Mouse (Mus musculus): ENCODE data around the gene Mmp7.

Gene Mmp7

GRCm38 (mm10) chr9:7691790-7692189 lies at the start of gene Mmp7:
Mmp7 (plus strand) TSS chr9:7692090.
- no peak for DNase-seq (ENCODE audit: extremely low read depth, insufficient read length, low spot score)

GRCm38 (mm10) chr9:7647901-7648300 lies 44.0 kb upstream of the Mmp7 start:
- DNase-seq (ENCODE audit: extremely low read depth, insufficient read length, low spot score): no peak

GRCm38 (mm10) chr9:7650397-7651180 lies 41.3 kb upstream of the Mmp7 start:
- no peak for DNase-seq (ENCODE audit: extremely low read depth, insufficient read length, low spot score)

GRCm38 (mm10) chr9:7652351-7653085 lies 39.4 kb upstream of the Mmp7 start:
- no peak for DNase-seq (ENCODE audit: extremely low read depth, insufficient read length, low spot score)

GRCm38 (mm10) chr9:7657946-7658345 lies 33.9 kb upstream of the Mmp7 start:
- no peak for DNase-seq (ENCODE audit: extremely low read depth, insufficient read length, low spot score)

- no peak for DNase-seq (ENCODE audit: extremely low read depth, insufficient read length, low spot score)
Observed at GRCm38 (mm10) chr9:7659469-7660020, 32.3 kb upstream of the Mmp7 start.

- no peak for DNase-seq (ENCODE audit: extremely low read depth, insufficient read length, low spot score)
Observed at GRCm38 (mm10) chr9:7661371-7661770, 30.5 kb upstream of the Mmp7 start.

- no peak for DNase-seq (ENCODE audit: extremely low read depth, insufficient read length, low spot score)
Observed at GRCm38 (mm10) chr9:7669674-7670073, 22.2 kb upstream of the Mmp7 start.

- DNase-seq (ENCODE audit: extremely low read depth, insufficient read length, low spot score): no peak
Observed at GRCm38 (mm10) chr9:7672985-7673384, 18.9 kb upstream of the Mmp7 start.

- DNase-seq (ENCODE audit: extremely low read depth, insufficient read length, low spot score): no peak
Observed at GRCm38 (mm10) chr9:7678154-7678837, 13.6 kb upstream of the Mmp7 start.

- DNase-seq (ENCODE audit: extremely low read depth, insufficient read length, low spot score): no peak
Observed at GRCm38 (mm10) chr9:7682081-7682618, 9.7 kb upstream of the Mmp7 start.

- DNase-seq (ENCODE audit: extremely low read depth, insufficient read length, low spot score): no peak
Observed at GRCm38 (mm10) chr9:7686024-7686423, 5.9 kb upstream of the Mmp7 start.

GRCm38 (mm10) chr9:7689799-7690198 lies 2.1 kb upstream of the Mmp7 start:
- no peak for DNase-seq (ENCODE audit: extremely low read depth, insufficient read length, low spot score)

GRCm38 (mm10) chr9:7693961-7694360 lies 2.1 kb downstream of the Mmp7 start:
- no peak for DNase-seq (ENCODE audit: extremely low read depth, insufficient read length, low spot score)

GRCm38 (mm10) chr9:7695646-7696045 lies 3.8 kb downstream of the Mmp7 start:
- DNase-seq (ENCODE audit: extremely low read depth, insufficient read length, low spot score): no peak

GRCm38 (mm10) chr9:7708698-7709097 lies 16.8 kb downstream of the Mmp7 start:
- DNase-seq (ENCODE audit: extremely low read depth, insufficient read length, low spot score): no peak

GRCm38 (mm10) chr9:7711196-7711595 lies 19.3 kb downstream of the Mmp7 start:
- DNase-seq (ENCODE audit: extremely low read depth, insufficient read length, low spot score): no peak

GRCm38 (mm10) chr9:7714062-7714907 lies 22.4 kb downstream of the Mmp7 start:
- DNase-seq (ENCODE audit: extremely low read depth, insufficient read length, low spot score): no peak

- DNase-seq (ENCODE audit: extremely low read depth, insufficient read length, low spot score): no peak
Observed at GRCm38 (mm10) chr9:7714908-7715175, 23.0 kb downstream of the Mmp7 start.

- DNase-seq (ENCODE audit: extremely low read depth, insufficient read length, low spot score): no peak
Observed at GRCm38 (mm10) chr9:7721543-7721942, 29.7 kb downstream of the Mmp7 start.
